8 mouse cellular contexts compared by ENCODE assay signal in the genomic region with DNA sequence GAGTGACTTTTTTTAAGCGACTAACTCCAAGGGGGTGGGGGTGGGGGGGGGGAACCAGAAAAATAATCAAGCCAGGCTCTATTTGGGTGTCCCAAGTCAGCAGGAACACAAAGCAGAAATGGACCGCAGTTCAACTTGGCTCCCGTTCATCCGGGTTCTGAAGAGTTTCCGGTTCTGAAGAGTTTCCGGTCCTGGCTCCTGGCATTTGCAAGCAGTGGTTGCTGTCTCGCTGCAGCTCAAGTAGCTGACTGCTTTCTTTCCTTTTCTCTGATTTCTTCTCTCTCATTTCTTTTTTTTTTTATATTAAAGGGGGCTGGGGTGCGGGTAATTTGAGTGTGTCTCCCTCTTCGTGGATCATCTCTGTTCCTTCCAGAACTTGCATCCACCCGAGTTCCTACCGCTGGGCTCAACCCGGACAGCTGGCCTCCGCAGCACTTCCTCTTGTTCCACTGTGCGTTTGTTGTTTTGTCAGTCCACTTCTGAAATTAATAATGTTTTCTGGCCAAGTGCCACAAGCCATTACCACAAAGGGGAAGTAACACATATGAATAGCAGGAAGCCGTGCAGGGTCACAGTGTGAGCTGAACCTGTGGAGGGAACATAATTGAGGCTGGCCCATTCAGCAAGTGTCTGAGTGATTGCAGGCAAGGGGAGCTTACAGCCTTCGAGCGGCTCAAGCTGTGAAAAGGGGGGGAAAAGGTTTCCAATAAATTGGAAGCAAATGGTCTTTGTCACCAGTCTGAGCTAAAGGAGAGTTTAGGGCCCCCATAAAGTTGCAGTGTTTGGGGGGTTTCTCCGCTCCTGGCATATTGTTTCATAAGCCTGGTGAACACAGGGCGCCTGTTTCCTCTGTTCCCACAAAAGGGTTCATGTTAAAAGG. TPM values are rescaled to one million over a fixed set of nuclear protein-coding genes. Genes with fewer than 3 reads are reported as not detected.
DNase-seq lines count a peak whose midpoint lies in the region; TF ChIP-seq lines count a peak whose summit lies in the region.

No protein-coding gene starts in this region.

- no peaks in the 10 kb centered on the region for H3K9me3 ChIP-seq in forebrain, embryonic 10.5 days

- H3K36me3 ChIP-seq in forebrain, embryonic 10.5 days (replicated peaks), result peaks cover 31% of the 10 kb centered on the region

- peak overlapping the region; percentile 98 for H3K27ac ChIP-seq in forebrain, embryonic 10.5 days
- H3K27ac ChIP-seq in cerebellum, adult 2 months (ENCODE audit: insufficient read depth, low read length), result no peak overlapping the region; the same call in 1 of the 2 replicates

- no peak for TF ChIP-seq CTCF in cerebellum, adult 2 months (IDR thresholded peaks at IDR 0.05; ENCODE audit: borderline replicate concordance, insufficient read depth, low read depth, low read length)

- TF ChIP-seq POLR2A in cerebellum, adult 2 months (IDR thresholded peaks at IDR 0.05; ENCODE audit: borderline replicate concordance, insufficient read depth, low read length), result no peak

- H3K4me1 ChIP-seq in forebrain, embryonic 10.5 days, result peaks cover 77% of the 10 kb centered on the region
- H3K4me1 ChIP-seq in cerebellum, adult 2 months (ENCODE audit: control insufficient read depth, insufficient read depth, low read length), result peaks cover 4% of the 10 kb centered on the region; the same call in 1 of the 2 replicates

- 19% methylated on average over 19 of the region's 19 CpGs for WGBS in forebrain, embryonic 10.5 days
- 66% methylated on average over 19 of the region's 19 CpGs for WGBS in cerebellum, adult 2 months

- peak overlapping the region; percentile 77 for H3K4me3 ChIP-seq in forebrain, embryonic 10.5 days
- H3K4me3 ChIP-seq in cerebellum, adult 2 months (replicated peaks; ENCODE audit: insufficient read depth, low read depth, low read length), result no peak overlapping the region

- peak; percentile 43 for DNase-seq in urinary bladder, postnatal 14 days (ENCODE audit: low spot score)
- DNase-seq in urinary bladder, postnatal 25 days (ENCODE audit: low spot score), result no peak
- DNase-seq in forebrain, embryonic 10.5 days (ENCODE audit: extremely low spot score, low spot score), result peak; percentile 75
- DNase-seq in heart, postnatal 14 days, result peak; percentile 70 to 76
- peak; percentile 81 to 86 for DNase-seq in kidney, postnatal 25 days
- peak; percentile 96 for DNase-seq in lung, postnatal 36 days
- peak; percentile 34 for DNase-seq in ovary, postnatal 36 days (ENCODE audit: low spot score)
- no peak for DNase-seq in cerebellum, adult 2 months

- intact Hi-C loops in heart, postnatal 14 days (cut with DNase I), result no loop called here

- peaks cover 23% of the 10 kb centered on the region for H3K27me3 ChIP-seq in forebrain, embryonic 10.5 days (ENCODE audit: poor library complexity, severe bottlenecking)
- H3K27me3 ChIP-seq in cerebellum, adult 2 months (ENCODE audit: control insufficient read depth, insufficient read depth, low read length), result no peaks in the 10 kb centered on the region; the same call in 1 of the 2 replicates

RNA-seq across cellular contexts. Expression of gene Dusp6, which starts 5.6 kb away (rescaled TPM):
- 97.6 and 116 TPM in 2 replicates for polyA plus RNA-seq in forebrain, embryonic 10.5 days (2016; fragmentation: Nextera tagmentation; extraction: Ambion mirVana)
- 10 to 100 TPM; 20.9 to 26.1 TPM for total RNA-seq in heart, postnatal 14 days (2021)
- polyA plus RNA-seq in cerebellum, adult 2 months (2012; rRNA removed), result 20.2 and 20.5 TPM in 2 replicates

Comparison
In these comparisons a context has a peak if more than half of its experiments do, and no peak if none do; other contexts are left out.
1. DNase-seq: peak in urinary bladder, postnatal 14 days (single experiment), forebrain, embryonic 10.5 days (single experiment), heart, postnatal 14 days (2 of 2), kidney, postnatal 25 days (2 of 2), lung, postnatal 36 days (single experiment) and ovary, postnatal 36 days (single experiment); none in urinary bladder, postnatal 25 days (single experiment) and cerebellum, adult 2 months (0 of 2).